ENCODE assay signal across 7 mouse cellular contexts in the genomic region with DNA sequence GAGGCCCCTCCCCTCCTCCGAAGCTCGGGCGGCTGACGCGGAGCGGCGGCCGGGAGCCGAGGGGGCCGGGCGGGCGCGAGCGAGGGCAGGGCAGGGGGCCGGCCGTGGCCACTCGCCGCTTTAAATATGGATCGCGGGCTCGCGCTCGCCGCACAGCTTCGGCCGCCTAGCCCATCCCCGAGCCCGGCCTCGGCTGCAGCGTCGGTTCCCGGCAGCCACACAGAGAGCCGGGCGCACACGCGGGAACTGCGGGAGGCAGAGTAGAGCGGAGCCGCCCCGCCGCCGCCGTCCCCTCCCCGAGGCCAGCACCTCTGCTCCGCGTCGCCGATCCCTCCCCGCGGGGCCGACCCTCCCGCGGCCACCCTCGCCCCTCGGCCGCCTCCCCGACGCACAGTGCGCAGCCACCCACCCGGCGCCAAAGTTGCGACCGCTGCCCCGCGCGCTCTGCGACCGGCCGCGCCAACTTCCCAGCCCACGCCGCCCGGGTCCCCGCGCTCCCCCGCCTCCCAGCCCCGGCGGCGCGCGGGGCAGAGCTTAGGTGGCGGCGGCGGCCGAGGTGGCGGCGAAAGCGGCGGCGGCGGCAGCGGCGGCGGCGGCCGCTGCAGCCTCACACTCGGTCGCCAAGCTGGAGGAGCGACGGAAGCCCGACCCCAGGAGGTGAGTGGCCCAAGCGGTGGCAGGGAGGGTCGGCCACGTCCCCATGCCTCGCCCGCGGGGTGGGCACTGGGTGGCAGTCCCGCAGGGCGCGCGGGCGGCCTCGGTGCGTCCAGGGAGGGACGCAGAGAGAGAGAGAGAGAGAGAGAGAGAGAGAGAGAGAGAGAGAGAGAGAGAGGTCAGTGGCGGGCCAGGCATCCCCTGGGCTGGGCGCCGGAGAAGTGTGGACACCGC. TPM values are rescaled to one million over a fixed set of nuclear protein-coding genes. Genes with fewer than 3 reads are reported as not detected.
DNase-seq lines count a peak whose midpoint lies in the region; ATAC-seq and TF ChIP-seq lines count a peak whose summit lies in the region.

A gene (plus strand): TSS at position 151 of the 888 bp plus-strand sequence.

- H3K36me3 ChIP-seq in hindbrain, embryonic 13.5 days, result no peaks in the 10 kb centered on the region
- H3K36me3 ChIP-seq in small intestine, adult 2 months (ENCODE audit: control insufficient read depth, insufficient read depth, low read length), result no peaks in the 10 kb centered on the region

- H3K27ac ChIP-seq in hindbrain, embryonic 13.5 days, result no peak within 1 kb of the TSS; the same call in 1 of the 2 replicates
- H3K27ac ChIP-seq in small intestine, adult 2 months (ENCODE audit: insufficient read depth, low read depth, low read length), result peak within 1 kb of the TSS; percentile 91

- peaks cover 35% of the 10 kb centered on the region for H3K27me3 ChIP-seq in hindbrain, embryonic 13.5 days
- H3K27me3 ChIP-seq in small intestine, adult 2 months (ENCODE audit: control insufficient read depth, insufficient read depth, low read length), result no peaks in the 10 kb centered on the region

- H3K4me2 ChIP-seq in hindbrain, embryonic 13.5 days, result peak within 1 kb of the TSS; percentile 96

- peaks cover 15% of the 10 kb centered on the region for H3K4me1 ChIP-seq in hindbrain, embryonic 13.5 days (replicated peaks)
- no peaks in the 10 kb centered on the region; the same call in 1 of the 2 replicates for H3K4me1 ChIP-seq in small intestine, adult 2 months (ENCODE audit: control insufficient read depth, insufficient read depth, insufficient read length, low read length)

- no peaks in the 10 kb centered on the region for H3K9me3 ChIP-seq in hindbrain, embryonic 13.5 days

- intact Hi-C loops in left cerebral cortex, postnatal 25 days (cut with DNase I), result loop anchor here (2.0 kb wide), 1 partner anchor 96 kb away; no protein-coding TSS in a partner anchor

- peak; percentile 89 for ATAC-seq in hindbrain, embryonic 13.5 days (ENCODE audit: low FRiP score)
- peak; percentile 22 for ATAC-seq in megakaryocyte progenitor cell, adult 5-6 weeks (replicated peaks; ENCODE audit: poor library complexity)

- peak within 1 kb of the TSS; percentile 81 for H3K4me3 ChIP-seq in hindbrain, embryonic 13.5 days
- H3K4me3 ChIP-seq in small intestine, adult 2 months (ENCODE audit: low read depth, low read length), result peak within 1 kb of the TSS; percentile 77

- no peak for TF ChIP-seq CTCF in small intestine, adult 2 months (IDR thresholded peaks at IDR 0.05; ENCODE audit: extremely low read depth, insufficient read length, insufficient replicate concordance, low read depth, low read length)

- WGBS in hindbrain, embryonic 13.5 days, result under 1% methylated on average over 98 of the region's 119 CpGs
- WGBS in small intestine, adult 2 months, result 1% methylated on average over 115 of the region's 119 CpGs

- peak within 1 kb of the TSS; percentile 77 for H3K9ac ChIP-seq in hindbrain, embryonic 13.5 days

- DNase-seq in adrenal gland, adult (ENCODE audit: inconsistent age in 2 of 2, low spot score in 1 of 2), result peak; percentile 23 to 74
- DNase-seq in cerebellum, adult 18-20 months, result peak; percentile 48 to 72
- DNase-seq in frontal cortex, postnatal 36 days (ENCODE audit: low spot score in 2 of 2), result peak; percentile 9 to 16
- DNase-seq in left cerebral cortex, postnatal 25 days (ENCODE audit: low spot score in 2 of 2), result peak; percentile 18 to 20

- TF ChIP-seq POLR2A in small intestine, adult 2 months (IDR thresholded peaks at IDR 0.05; ENCODE audit: low read depth, low read length), result peak; percentile 65

RNA-seq across cellular contexts. Expression of the gene that starts here (rescaled TPM):
- 3.1 and 3.3 TPM in 2 replicates for polyA plus RNA-seq in hindbrain, embryonic 13.5 days (2015; fragmentation: Nextera tagmentation; extraction: Ambion mirVana)
- 100 to 1,000 TPM in 1 of 2 experiments, 10 to 100 TPM in 1; 85.9 to 133 TPM for total RNA-seq in left cerebral cortex, postnatal 25 days (2021)
- total RNA-seq in megakaryocyte progenitor cell, adult 5-6 weeks (2015), result not detected in 2 replicates
- total RNA-seq in megakaryocyte progenitor cell, adult 5-6 weeks (2017), result not detected in 2 replicates
- polyA plus RNA-seq in small intestine, adult 2 months (2012; rRNA removed), result 11.0 and 15.3 TPM in 2 replicates

Comparison
In these comparisons a context has a peak if more than half of its experiments do, and no peak if none do; other contexts are left out.
1. RNA of the gene that starts here (total RNA-seq): 85.9 to 133 TPM in left cerebral cortex, postnatal 25 days; not detected in megakaryocyte progenitor cell, adult 5-6 weeks; every median in the first group is over 10 times any median in the second.
2. Peak in ATAC-seq in megakaryocyte progenitor cell, adult 5-6 weeks; RNA of the gene not detected or under 1 TPM.
3. Peak in every context shown above with its lines, with median percentiles within 50 percentile points of each other: DNase-seq.